Mouse (Mus musculus): ENCODE results near the gene Nol4l.

Gene Nol4l

GRCm38 (mm10) chr2:153444254-153445136 lies 85.3 kb downstream of the Nol4l start:
- peak; percentile 68 for DNase-seq (ENCODE audit: low spot score)

- peak; percentile 30 for DNase-seq (ENCODE audit: low spot score)
These were observed 86.1 kb downstream of the Nol4l start for GRCm38 (mm10) chr2:153443434-153444240.

- DNase-seq (ENCODE audit: low spot score), result no peak
These were observed 87.1 kb downstream of the Nol4l start for GRCm38 (mm10) chr2:153442720-153443119.

- no peak for DNase-seq (ENCODE audit: low spot score)
These were observed 88.5 kb downstream of the Nol4l start for GRCm38 (mm10) chr2:153441228-153441627.

GRCm38 (mm10) chr2:153440755-153441154 lies 89.0 kb downstream of the Nol4l start:
- DNase-seq (ENCODE audit: low spot score), result no peak

GRCm38 (mm10) chr2:153437306-153437659 lies 92.5 kb downstream of the Nol4l start:
- DNase-seq (ENCODE audit: low spot score), result no peak

- peak; percentile 74 for DNase-seq (ENCODE audit: low spot score)
These were observed 93.0 kb downstream of the Nol4l start for GRCm38 (mm10) chr2:153436641-153437305.

- no peak for DNase-seq (ENCODE audit: low spot score)
These were observed 94.6 kb downstream of the Nol4l start for GRCm38 (mm10) chr2:153434880-153435831.

GRCm38 (mm10) chr2:153433859-153434258 lies 95.9 kb downstream of the Nol4l start:
- no peak for DNase-seq (ENCODE audit: low spot score)

- DNase-seq (ENCODE audit: low spot score), result no peak
These were observed 97.3 kb downstream of the Nol4l start for GRCm38 (mm10) chr2:153432492-153432891.

GRCm38 (mm10) chr2:153430571-153430970 lies 99.2 kb downstream of the Nol4l start:
- no peak for DNase-seq (ENCODE audit: low spot score)

- DNase-seq (ENCODE audit: low spot score), result no peak
These were observed 101.3 kb downstream of the Nol4l start for GRCm38 (mm10) chr2:153428485-153428884.

- no peak for DNase-seq (ENCODE audit: low spot score)
These were observed 102.8 kb downstream of the Nol4l start for GRCm38 (mm10) chr2:153426931-153427330.

GRCm38 (mm10) chr2:153425998-153426670 lies 103.6 kb downstream of the Nol4l start:
- no peak for DNase-seq (ENCODE audit: low spot score)

GRCm38 (mm10) chr2:153425124-153425844 lies 104.5 kb downstream of the Nol4l start:
- DNase-seq (ENCODE audit: low spot score), result no peak

- DNase-seq (ENCODE audit: low spot score), result no peak
These were observed 105.2 kb downstream of the Nol4l start for GRCm38 (mm10) chr2:153424557-153424956.

- DNase-seq (ENCODE audit: low spot score), result no peak
These were observed 106.7 kb downstream of the Nol4l start for GRCm38 (mm10) chr2:153423113-153423512.

GRCm38 (mm10) chr2:153422051-153422450 lies 107.7 kb downstream of the Nol4l start:
- DNase-seq (ENCODE audit: low spot score), result no peak

GRCm38 (mm10) chr2:153421233-153421632 lies 108.5 kb downstream of the Nol4l start:
- DNase-seq (ENCODE audit: low spot score), result no peak

GRCm38 (mm10) chr2:153418381-153418780 lies 111.4 kb downstream of the Nol4l start:
- no peak for DNase-seq (ENCODE audit: low spot score)

Measured in urinary bladder, postnatal 14 days (tissue).